Mouse (Mus musculus) 416B (cell line): ENCODE data around the gene Usp8.
A peak's percentile ranks its signal among the peaks of the same experiment; 100 is the strongest.

Source experiments
- DNase-seq: peaks from one replicate; pipeline ENCODE4 v3.0.0; 2011; ENCODE audit warnings: low read depth

The Usp8 gene

DNA sequence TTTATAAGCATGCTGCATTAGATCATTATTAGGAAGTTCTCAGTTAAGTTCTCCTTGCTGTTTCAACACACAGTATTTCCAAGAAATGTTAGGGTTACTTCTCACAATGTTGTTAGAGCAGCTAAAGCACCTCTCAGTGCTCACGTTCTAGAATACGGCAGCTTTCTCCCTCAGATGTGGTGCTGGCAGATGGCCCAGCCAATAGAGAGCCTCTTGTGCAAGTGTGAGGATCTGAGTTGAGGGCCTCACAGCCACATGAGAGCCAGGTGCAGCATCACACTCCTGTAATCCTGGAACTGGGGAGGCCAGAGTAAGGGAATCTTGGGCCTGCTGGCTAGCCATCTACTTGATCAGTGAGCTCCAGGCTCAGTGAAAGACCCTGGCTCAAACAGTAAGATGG, 33.2 kb downstream of the Usp8 start:
- DNase-seq, result no peak

DNA sequence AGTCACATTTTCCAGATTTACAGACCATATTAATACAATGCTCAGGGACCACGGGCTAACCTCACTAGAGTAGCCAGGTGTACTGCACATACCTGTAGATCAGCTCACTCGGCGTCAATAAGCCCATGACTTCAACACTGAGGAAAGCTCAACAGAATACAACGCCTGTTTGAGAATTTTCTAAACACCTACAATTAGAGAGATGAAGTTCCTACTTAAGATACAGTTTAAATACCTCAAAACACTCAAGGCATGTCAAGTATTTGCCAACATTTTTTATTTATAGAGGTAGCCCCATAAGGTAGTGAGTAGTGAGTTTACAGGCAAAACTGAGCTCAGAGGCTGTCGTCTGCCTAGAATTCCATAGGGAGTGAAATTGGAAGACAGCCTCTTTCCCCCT, 36.3 kb downstream of the Usp8 start:
- no peak for DNase-seq

DNA sequence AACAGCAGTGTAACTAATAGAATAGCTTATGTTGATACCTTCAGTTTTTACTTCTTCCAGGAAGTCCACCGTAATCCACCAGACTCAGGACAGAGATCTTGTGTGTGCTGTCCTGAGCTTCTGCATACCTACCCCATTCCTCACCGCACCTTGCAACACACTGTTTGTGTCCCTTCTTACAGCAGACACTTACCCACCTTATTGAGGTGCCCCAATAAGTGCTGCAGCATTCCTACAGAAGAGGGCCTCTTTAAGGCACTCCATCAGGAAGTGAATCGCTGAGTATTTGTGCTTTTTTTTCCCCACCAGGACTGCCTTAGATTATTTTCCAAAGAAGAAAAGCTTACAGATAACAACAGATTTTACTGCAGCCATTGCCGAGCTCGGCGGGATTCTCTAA, 48.5 kb downstream of the Usp8 start:
- DNase-seq, result no peak

DNA sequence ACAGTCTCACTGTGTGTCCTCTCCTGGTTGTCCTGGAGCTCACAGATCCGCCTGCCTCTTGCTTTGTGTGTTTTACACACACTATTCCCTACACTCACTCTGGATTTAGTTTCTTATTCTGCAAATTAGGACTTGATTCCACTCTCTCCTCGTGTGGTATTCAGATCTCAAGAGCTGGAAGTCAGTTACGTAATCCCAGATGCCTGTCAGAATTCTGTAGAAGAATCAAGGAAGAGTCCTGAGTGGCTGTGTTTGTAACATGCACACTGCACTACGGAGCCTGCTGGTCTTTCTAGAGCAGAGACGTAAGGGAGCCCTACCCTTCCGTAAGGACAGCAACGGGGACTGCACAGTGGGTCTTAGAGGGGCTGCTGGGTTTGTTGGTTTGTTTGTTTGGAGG, 52.2 kb downstream of the Usp8 start:
- DNase-seq, result no peak

DNA sequence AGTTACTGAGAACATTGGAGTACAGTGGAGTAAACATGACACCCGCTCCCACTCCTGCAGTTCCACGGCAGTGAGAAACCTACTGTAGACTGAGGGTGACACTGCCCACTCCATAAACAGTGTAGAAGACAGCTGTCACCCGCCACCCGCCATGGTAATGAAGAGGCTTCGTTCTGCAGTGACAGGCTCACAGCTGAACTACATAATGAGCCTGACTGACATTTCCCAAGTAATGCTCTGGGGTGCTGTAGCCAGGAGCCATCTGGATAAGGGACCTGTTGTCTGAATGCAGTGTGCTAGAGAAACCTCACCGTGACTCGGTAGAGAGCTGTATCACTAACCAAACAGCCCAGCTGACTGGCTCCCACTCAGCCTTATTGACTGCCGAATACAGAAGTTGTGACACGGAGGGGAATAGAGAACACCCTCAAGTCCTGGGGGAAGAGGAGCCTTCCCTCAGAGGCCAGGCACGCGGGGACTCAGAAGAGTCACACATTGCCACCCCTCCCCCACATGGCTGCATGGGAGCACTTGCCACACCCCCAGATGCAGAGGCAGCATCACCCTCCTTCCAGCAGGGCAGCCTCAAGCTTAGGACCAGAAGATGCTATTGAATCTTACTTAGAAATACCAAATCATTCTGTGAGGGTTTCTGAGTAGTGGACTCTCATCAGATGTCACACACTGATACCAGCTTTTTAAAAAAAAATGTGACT, 58.9 kb downstream of the Usp8 start:
- no peak for DNase-seq

GRCm38 (mm10) chr2:126767599-126767998, 60.5 kb downstream of the Usp8 start:
- DNase-seq, result no peak

- no peak for DNase-seq
Observed at GRCm38 (mm10) chr2:126768194-126768593, 61.1 kb downstream of the Usp8 start.

DNA sequence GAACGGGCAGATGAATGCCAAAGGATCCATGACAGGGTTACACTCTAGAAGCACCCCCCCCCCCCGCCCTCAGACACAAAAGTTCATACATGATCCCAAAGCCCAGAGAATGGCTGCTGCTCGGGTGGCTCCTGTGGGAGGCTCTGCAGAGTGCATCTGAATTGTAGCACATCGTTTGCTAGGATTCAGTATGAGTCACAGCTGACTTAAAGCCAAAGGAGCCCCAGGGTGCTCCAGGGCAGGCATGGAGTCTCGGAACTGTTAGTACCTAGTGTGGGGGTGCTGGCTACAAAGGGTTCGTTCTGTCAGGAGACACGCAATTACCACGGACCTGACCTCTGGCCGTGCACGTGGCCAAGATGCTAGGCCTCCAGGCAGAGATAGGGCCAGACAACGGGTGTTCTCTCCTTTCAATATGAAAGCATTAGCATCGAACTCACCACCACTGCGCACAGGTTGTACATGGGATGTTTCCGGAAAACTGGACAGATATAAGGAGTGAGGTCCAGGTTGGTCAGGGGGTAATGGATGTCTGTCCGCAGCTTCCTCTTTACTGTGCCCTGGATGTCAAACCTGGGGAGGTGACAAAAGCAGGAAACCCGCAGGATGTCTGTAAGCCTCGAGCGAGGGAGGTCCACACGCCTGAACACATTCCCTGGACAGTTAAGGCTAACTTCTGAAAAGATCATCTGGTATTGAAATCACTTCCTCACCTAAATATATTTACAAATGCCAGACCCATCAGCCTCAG, 62.5 kb downstream of the Usp8 start:
- DNase-seq, result no peak

GRCm38 (mm10) chr2:126772217-126772616, 65.1 kb downstream of the Usp8 start:
- DNase-seq, result no peak

- DNase-seq, result no peak
Observed at GRCm38 (mm10) chr2:126775951-126776350, 68.8 kb downstream of the Usp8 start.

DNA sequence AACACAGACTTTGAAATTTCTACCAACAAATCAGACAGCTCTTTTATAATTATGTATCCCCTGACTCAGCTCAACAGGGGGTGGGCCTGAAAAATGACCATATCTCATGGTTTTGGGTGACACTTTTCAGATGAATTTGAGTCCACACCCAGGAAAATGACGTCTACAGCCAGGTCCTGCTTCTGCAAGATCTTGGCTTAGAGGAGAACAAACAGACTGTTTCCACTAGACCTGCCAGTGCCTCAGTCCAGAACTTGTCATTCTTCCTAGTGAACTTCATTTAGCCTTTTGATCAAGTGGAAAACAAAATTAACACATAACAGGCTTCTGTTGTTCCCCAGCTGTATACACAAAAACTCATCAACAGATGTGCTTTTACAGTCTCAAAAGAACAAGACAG, 69.3 kb downstream of the Usp8 start:
- DNase-seq, result no peak

DNA sequence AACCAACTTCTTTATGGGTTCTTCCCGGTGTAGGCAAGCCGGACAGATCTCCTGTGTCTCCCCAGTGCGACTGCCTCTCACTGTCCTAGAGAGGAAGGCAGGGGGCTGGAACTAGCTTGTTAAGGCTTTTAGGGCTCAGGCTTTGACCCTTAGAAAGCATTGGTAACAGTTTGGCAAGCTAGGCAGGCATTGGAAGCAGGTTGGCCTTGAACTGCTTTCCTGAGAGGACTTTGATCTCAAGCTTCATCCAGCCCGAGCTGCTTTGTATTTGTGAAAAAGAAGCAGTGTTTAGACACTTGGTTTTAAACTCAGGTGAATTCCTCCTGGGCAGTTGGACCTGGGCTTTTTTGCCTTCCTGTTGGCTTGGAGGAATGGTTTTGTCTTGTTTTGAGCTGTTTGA, 71.7 kb downstream of the Usp8 start:
- DNase-seq, result no peak

- no peak for DNase-seq
Observed at GRCm38 (mm10) chr2:126780286-126780685, 73.2 kb downstream of the Usp8 start.

DNA sequence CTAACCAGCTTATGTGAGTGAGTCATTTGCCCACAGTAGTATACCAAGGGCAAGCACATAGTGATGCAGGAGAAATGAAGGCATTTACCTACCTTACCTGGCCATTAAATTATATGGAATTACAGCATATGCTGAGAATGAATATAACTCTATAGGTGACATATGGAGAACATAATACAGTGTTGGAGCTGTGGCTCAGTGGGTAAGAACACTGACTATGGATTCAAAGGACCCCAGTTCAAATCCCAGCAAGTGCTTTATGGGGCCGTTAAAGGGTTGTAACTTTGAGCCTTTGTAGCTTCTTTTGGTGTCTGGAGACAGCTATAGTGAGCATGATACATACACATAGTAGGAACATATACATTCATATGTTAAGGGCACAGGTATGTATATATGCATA, 74.3 kb downstream of the Usp8 start:
- no peak for DNase-seq

- DNase-seq, result peak; percentile 89
Observed at GRCm38 (mm10) chr2:126782433-126782832, 75.3 kb downstream of the Usp8 start.

DNA sequence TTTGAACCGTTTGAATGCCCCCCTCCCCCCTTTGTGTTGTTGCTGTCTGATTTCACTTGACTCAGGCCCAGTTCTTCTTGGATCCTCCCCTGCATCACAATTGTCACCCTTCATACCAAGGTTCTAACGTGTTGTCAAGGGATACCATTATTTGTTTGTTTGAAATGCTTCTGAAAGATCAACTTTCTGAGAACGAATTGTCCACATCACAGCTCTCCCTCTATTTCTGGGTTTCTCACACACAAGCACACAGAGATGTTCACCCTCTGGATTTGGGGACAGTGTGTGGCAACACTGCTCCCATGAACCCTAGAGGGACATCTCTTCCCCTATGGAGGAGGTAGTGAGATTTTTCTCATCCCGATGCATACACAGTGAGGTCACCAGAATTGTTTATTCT, 76.2 kb downstream of the Usp8 start, which contains the start of gene Usp50:
Usp50 (minus strand) TSS at position 101 of the 400 bp plus-strand sequence.
- DNase-seq, result no peak

DNA sequence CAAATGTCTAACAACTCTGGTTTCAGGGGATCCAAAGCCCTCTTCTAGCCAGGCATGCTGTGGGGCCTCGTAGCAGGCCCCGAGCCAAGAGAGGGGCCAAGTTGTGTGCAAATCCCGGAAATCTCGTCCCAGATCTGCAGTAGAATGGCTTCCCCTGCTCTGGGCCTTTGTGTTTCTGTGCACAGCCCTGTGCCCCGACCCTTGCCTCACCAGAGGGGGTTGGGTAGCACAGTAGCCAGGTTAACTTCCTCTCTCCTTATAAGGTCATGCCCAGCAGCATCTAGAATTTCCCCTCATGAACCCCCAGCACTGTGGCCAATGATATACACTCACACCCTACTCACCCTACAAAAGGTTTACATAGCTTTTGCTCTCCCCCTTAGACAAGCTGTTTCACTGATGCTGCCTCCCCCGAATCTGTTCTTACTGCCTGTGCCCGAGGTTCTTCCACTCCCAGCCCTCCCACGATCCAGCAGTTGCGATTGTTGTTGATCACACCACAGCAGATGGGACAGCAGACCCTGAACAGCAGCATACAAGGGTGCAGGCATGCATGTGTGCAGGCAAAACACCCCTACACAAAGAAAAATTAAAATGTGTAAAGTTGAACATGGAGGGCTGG, 80.7 kb downstream of the Usp8 start:
- DNase-seq, result no peak

DNA sequence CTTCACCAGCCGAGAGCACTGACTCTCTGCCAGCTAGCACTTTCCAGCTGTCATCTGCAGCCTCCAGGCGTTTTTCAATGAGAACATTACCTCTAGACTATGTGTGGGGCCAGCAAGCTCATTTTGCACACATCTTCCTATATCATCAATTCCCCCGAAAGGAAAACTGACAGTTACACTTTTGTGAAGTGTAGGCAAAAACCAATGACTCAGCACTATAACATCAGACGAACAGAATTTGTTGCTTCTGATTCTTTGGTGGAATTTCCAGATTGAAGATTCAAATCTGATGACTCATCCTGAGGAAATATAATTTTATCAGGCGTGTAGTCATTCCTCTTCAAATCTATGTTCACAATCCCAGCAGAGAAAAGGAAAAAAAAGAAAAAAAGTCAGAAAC, 85.5 kb downstream of the Usp8 start:
- DNase-seq, result no peak

DNA sequence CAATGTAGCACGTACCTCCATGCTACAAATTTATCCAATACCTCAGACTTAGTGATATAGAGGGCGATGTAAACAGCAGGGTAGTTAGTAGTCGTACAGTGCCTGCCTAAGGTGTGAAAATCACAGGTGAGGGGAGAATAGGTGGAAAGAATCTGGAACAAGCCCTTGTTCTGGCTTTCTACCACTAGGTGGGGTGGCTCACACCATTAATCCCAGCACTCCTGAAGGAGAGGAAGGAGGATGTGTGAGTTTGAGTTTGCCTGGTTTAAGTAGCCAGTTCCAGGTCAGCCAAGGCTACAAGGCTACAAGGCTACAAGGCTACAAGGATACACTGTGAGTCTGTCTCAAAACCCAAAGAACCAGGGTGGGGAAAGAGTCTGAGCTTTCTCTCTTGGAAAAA, 88.6 kb downstream of the Usp8 start:
- DNase-seq, result no peak

GRCm38 (mm10) chr2:126798455-126798854, 91.3 kb downstream of the Usp8 start:
- DNase-seq, result no peak

- DNase-seq, result no peak
Observed at GRCm38 (mm10) chr2:126801980-126802379, 94.9 kb downstream of the Usp8 start.
